Mouse (Mus musculus): Measurements from ENCODE around the gene 1300017J02Rik. TPM values are rescaled to one million over a fixed set of nuclear protein-coding genes. Genes with fewer than 3 reads are reported as not detected.

The 1300017J02Rik gene
- polyA plus RNA-seq, 1 experiment from 2014 or later, result 29.7 TPM

- Histone ChIP-seq H3K4me1 (peaks cover 25% of the 10 kb centered on the region), H3K9ac (peak overlapping the region; percentile 44), H3K4me3 (peak overlapping the region; percentile 40), H3K4me2 (peak overlapping the region; percentile 40), H3K27ac (peak overlapping the region; percentile 64), H3K36me3 (peaks cover 13% of the 10 kb centered on the region; the same call in 1 of the 2 replicates), H3K27me3 (replicated peaks) (peaks cover 10% of the 10 kb centered on the region; the same call in 1 of the 2 replicates), H3K9me3 (replicated peaks) (no peaks in the 10 kb centered on the region)
- 67% methylated on average over 15 of the region's 15 CpGs for WGBS (ENCODE audit: insufficient replicate concordance)
- no peak for ATAC-seq
Measured at GRCm38 (mm10) chr9:103229037-103229867, 75.6 kb downstream of the 1300017J02Rik start.

GRCm38 (mm10) chr9:103228370-103229003 lies 76.4 kb downstream of the 1300017J02Rik start:
- Histone ChIP-seq H3K27me3 (replicated peaks) (peaks cover 10% of the 10 kb centered on the region; the same call in 1 of the 2 replicates), H3K36me3 (peaks cover 13% of the 10 kb centered on the region), H3K4me2 (peak overlapping the region; percentile 40), H3K4me3 (peak overlapping the region; percentile 40), H3K27ac (peak overlapping the region; percentile 64; the same call in 1 of the 2 replicates), H3K4me1 (peaks cover 21% of the 10 kb centered on the region), H3K9me3 (replicated peaks) (no peaks in the 10 kb centered on the region), H3K9ac (peak overlapping the region; percentile 44; the same call in 1 of the 2 replicates)
- WGBS (ENCODE audit: insufficient replicate concordance), result 64% methylated on average over 13 of the region's 13 CpGs
- no peak for ATAC-seq

GRCm38 (mm10) chr9:103227760-103228159 lies 77.1 kb downstream of the 1300017J02Rik start:
- H3K4me1 ChIP-seq, result peaks cover 16% of the 10 kb centered on the region
- H3K36me3 ChIP-seq, result peaks cover 13% of the 10 kb centered on the region
- 0 out of 2 replicates have a peak overlapping the region, but pooled peaks have one; percentile 4 for H3K27ac ChIP-seq
- peak overlapping the region; percentile 40 for H3K4me3 ChIP-seq
- H3K4me2 ChIP-seq, result peak overlapping the region; percentile 40
- no peak overlapping the region for H3K9ac ChIP-seq
- 79% methylated on average over 16 of the region's 16 CpGs for WGBS (ENCODE audit: insufficient replicate concordance)
- no peaks in the 10 kb centered on the region for H3K9me3 ChIP-seq (replicated peaks)
- no peak for ATAC-seq
- peaks cover 10% of the 10 kb centered on the region; the same call in 1 of the 2 replicates for H3K27me3 ChIP-seq (replicated peaks)

GRCm38 (mm10) chr9:103226806-103227205 lies 78.1 kb downstream of the 1300017J02Rik start:
- H3K36me3 ChIP-seq, result peaks cover 13% of the 10 kb centered on the region
- H3K4me1 ChIP-seq, result peaks cover 11% of the 10 kb centered on the region
- H3K9me3 ChIP-seq (replicated peaks), result no peaks in the 10 kb centered on the region
- peak overlapping the region; percentile 31; the same call in 1 of the 2 replicates for H3K4me2 ChIP-seq
- WGBS (ENCODE audit: insufficient replicate concordance), result 84% methylated on average over 15 of the region's 15 CpGs
- ATAC-seq, result no peak
- no peak overlapping the region for H3K27ac ChIP-seq
- H3K27me3 ChIP-seq (replicated peaks), result peaks cover 10% of the 10 kb centered on the region; the same call in 1 of the 2 replicates
- H3K4me3 ChIP-seq, result no peak overlapping the region
- no peak overlapping the region for H3K9ac ChIP-seq

- Histone ChIP-seq H3K27me3 (replicated peaks) (peaks cover 10% of the 10 kb centered on the region; the same call in 1 of the 2 replicates), H3K36me3 (peaks cover 13% of the 10 kb centered on the region), H3K9ac (no peak overlapping the region), H3K4me1 (peaks cover 4% of the 10 kb centered on the region; the same call in 1 of the 2 replicates), H3K9me3 (replicated peaks) (no peaks in the 10 kb centered on the region), H3K4me3 (no peak overlapping the region), H3K27ac (no peak overlapping the region), H3K4me2 (no peak overlapping the region)
- 40% methylated on average over 3 of the region's 3 CpGs for WGBS (ENCODE audit: insufficient replicate concordance)
- ATAC-seq, result no peak
Measured at GRCm38 (mm10) chr9:103225464-103225863, 79.4 kb downstream of the 1300017J02Rik start.

- Histone ChIP-seq H3K4me1 (no peaks in the 10 kb centered on the region), H3K27ac (no peak overlapping the region), H3K36me3 (peaks cover 14% of the 10 kb centered on the region), H3K9ac (no peak overlapping the region), H3K4me3 (no peak overlapping the region), H3K9me3 (replicated peaks) (no peaks in the 10 kb centered on the region), H3K27me3 (replicated peaks) (0 out of 2 replicates have a peak, but pooled peaks cover 4% of the 10 kb centered on the region), H3K4me2 (no peak overlapping the region)
- ATAC-seq, result no peak
- WGBS (ENCODE audit: insufficient replicate concordance), result 76% methylated on average over 7 of the region's 7 CpGs
Measured at GRCm38 (mm10) chr9:103224721-103225120, 80.2 kb downstream of the 1300017J02Rik start.

GRCm38 (mm10) chr9:103214281-103214680 lies 90.6 kb downstream of the 1300017J02Rik start:
- Histone ChIP-seq H3K9ac (no peak overlapping the region), H3K4me1 (no peaks in the 10 kb centered on the region), H3K9me3 (replicated peaks) (no peaks in the 10 kb centered on the region), H3K27me3 (replicated peaks) (peaks cover 4% of the 10 kb centered on the region; the same call in 1 of the 2 replicates), H3K4me2 (no peak overlapping the region), H3K4me3 (no peak overlapping the region), H3K27ac (no peak overlapping the region), H3K36me3 (peaks cover 15% of the 10 kb centered on the region)
- ATAC-seq, result no peak
- 65% methylated on average over 6 of the region's 6 CpGs for WGBS (ENCODE audit: insufficient replicate concordance)

- Histone ChIP-seq H3K4me2 (no peak overlapping the region), H3K36me3 (peaks cover 21% of the 10 kb centered on the region), H3K9me3 (replicated peaks) (no peaks in the 10 kb centered on the region), H3K27ac (no peak overlapping the region), H3K4me1 (no peaks in the 10 kb centered on the region), H3K9ac (no peak overlapping the region), H3K27me3 (replicated peaks) (peaks cover 4% of the 10 kb centered on the region; the same call in 1 of the 2 replicates), H3K4me3 (no peak overlapping the region)
- WGBS (ENCODE audit: insufficient replicate concordance), result 56% methylated on average over 2 of the region's 2 CpGs
- no peak for ATAC-seq
Measured at GRCm38 (mm10) chr9:103213631-103214030, 91.3 kb downstream of the 1300017J02Rik start.

GRCm38 (mm10) chr9:103212654-103213420 lies 92.0 kb downstream of the 1300017J02Rik start:
- 72% methylated on average over 28 of the region's 28 CpGs for WGBS (ENCODE audit: insufficient replicate concordance)
- H3K27ac ChIP-seq, result no peak overlapping the region
- peak overlapping the region; percentile 11; the same call in 1 of the 2 replicates for H3K4me2 ChIP-seq
- no peaks in the 10 kb centered on the region for H3K4me1 ChIP-seq
- peaks cover 4% of the 10 kb centered on the region; the same call in 1 of the 2 replicates for H3K27me3 ChIP-seq (replicated peaks)
- peaks cover 21% of the 10 kb centered on the region for H3K36me3 ChIP-seq
- H3K4me3 ChIP-seq, result no peak overlapping the region
- H3K9me3 ChIP-seq (replicated peaks), result no peaks in the 10 kb centered on the region
- no peak overlapping the region for H3K9ac ChIP-seq
- ATAC-seq, result no peak

- 52% methylated on average over 6 of the region's 6 CpGs for WGBS (ENCODE audit: insufficient replicate concordance)
- H3K4me1 ChIP-seq, result peaks cover 14% of the 10 kb centered on the region
- no peak for ATAC-seq
- H3K9ac ChIP-seq, result no peak overlapping the region
- peaks cover 9% of the 10 kb centered on the region for H3K36me3 ChIP-seq
- no peaks in the 10 kb centered on the region for H3K9me3 ChIP-seq (replicated peaks)
- H3K4me3 ChIP-seq, result no peak overlapping the region
- no peak overlapping the region for H3K4me2 ChIP-seq
- H3K27ac ChIP-seq, result no peak overlapping the region
- H3K27me3 ChIP-seq (replicated peaks), result peaks cover 4% of the 10 kb centered on the region; the same call in 1 of the 2 replicates
Measured at GRCm38 (mm10) chr9:103208802-103209423, 96.0 kb downstream of the 1300017J02Rik start.

- peak; percentile 71 for ATAC-seq
- WGBS (ENCODE audit: insufficient replicate concordance), result 10% methylated on average over 16 of the region's 16 CpGs
- 0 out of 2 replicates have a peak overlapping the region, but pooled peaks have one; percentile 17 for H3K4me3 ChIP-seq
- H3K4me1 ChIP-seq, result peaks cover 14% of the 10 kb centered on the region
- H3K27ac ChIP-seq, result no peak overlapping the region
- H3K36me3 ChIP-seq, result peaks cover 9% of the 10 kb centered on the region
- no peaks in the 10 kb centered on the region for H3K9me3 ChIP-seq (replicated peaks)
- no peak overlapping the region for H3K9ac ChIP-seq
- H3K4me2 ChIP-seq, result peak overlapping the region; percentile 48
- peaks cover 4% of the 10 kb centered on the region; the same call in 1 of the 2 replicates for H3K27me3 ChIP-seq (replicated peaks)
Measured at GRCm38 (mm10) chr9:103207846-103208245, 97.0 kb downstream of the 1300017J02Rik start.
